Mouse (Mus musculus) R1 (cell line): ENCODE data around the gene Iqck.

Source experiments
- DNase-seq: peaks from one replicate; pipeline ENCODE4 v3.0.0-alpha.2; 2018; ENCODE audit warnings: low read depth, low spot score

Iqck gene

GRCm38 (mm10) chr7:118850676-118851290 is 4.8 kb upstream of the Iqck start:
- DNase-seq = peak; percentile 93

GRCm38 (mm10) chr7:118851571-118851970 is 4.0 kb upstream of the Iqck start:
- no peak for DNase-seq

GRCm38 (mm10) chr7:118852611-118853010 is 2.9 kb upstream of the Iqck start:
- no peak for DNase-seq

- DNase-seq = no peak
These were observed 946 bp upstream of the Iqck start for GRCm38 (mm10) chr7:118854606-118855005.

GRCm38 (mm10) chr7:118855877-118856304 is 339 bp downstream of the Iqck start, which contains the start of gene Knop1:
Knop1 (minus strand) TSS chr7:118856254.
- peak; percentile 78 for DNase-seq

GRCm38 (mm10) chr7:118858640-118859039 is 3.1 kb downstream of the Iqck start:
- no peak for DNase-seq

- no peak for DNase-seq
These were observed 9.8 kb downstream of the Iqck start for GRCm38 (mm10) chr7:118865362-118865761.

GRCm38 (mm10) chr7:118879466-118880029 is 24.0 kb downstream of the Iqck start:
- DNase-seq = peak; percentile 21

GRCm38 (mm10) chr7:118883957-118884356 is 28.4 kb downstream of the Iqck start:
- no peak for DNase-seq

- no peak for DNase-seq
These were observed 29.4 kb downstream of the Iqck start for GRCm38 (mm10) chr7:118884969-118885368.

- DNase-seq = peak; percentile 44
These were observed 31.9 kb downstream of the Iqck start for GRCm38 (mm10) chr7:118887303-118888055.

- DNase-seq = no peak
These were observed 33.6 kb downstream of the Iqck start for GRCm38 (mm10) chr7:118889046-118889680.

- DNase-seq = no peak
These were observed 40.2 kb downstream of the Iqck start for GRCm38 (mm10) chr7:118895469-118896450.

- DNase-seq = no peak
These were observed 42.5 kb downstream of the Iqck start for GRCm38 (mm10) chr7:118898063-118898462.

GRCm38 (mm10) chr7:118900090-118900489 is 44.5 kb downstream of the Iqck start:
- no peak for DNase-seq

- DNase-seq = peak; percentile 10
These were observed 47.4 kb downstream of the Iqck start for GRCm38 (mm10) chr7:118902944-118903343.

GRCm38 (mm10) chr7:118903879-118904278 is 48.3 kb downstream of the Iqck start:
- DNase-seq = no peak

- no peak for DNase-seq
These were observed 49.0 kb downstream of the Iqck start for GRCm38 (mm10) chr7:118904530-118904929.

- no peak for DNase-seq
These were observed 53.5 kb downstream of the Iqck start for GRCm38 (mm10) chr7:118908961-118909515.

- no peak for DNase-seq
These were observed 54.9 kb downstream of the Iqck start for GRCm38 (mm10) chr7:118910464-118910863.

GRCm38 (mm10) chr7:118911170-118911569 is 55.6 kb downstream of the Iqck start:
- DNase-seq = no peak
